Mouse (Mus musculus) forebrain, embryonic 13.5 days (tissue): ENCODE measurements at regions not wholly inside any gene's neighbourhood (a gene's known extent, or its start where the extent isn't known, plus 50 kb on each side); places are given as distances from the start of the nearest gene placed in this dataset.

Source experiments
- ATAC-seq: fragments of 200-750 bp; cut with Nextera tagmentation; 2 replicates; pipeline ENCODE4 v1.8.0; 2017
- H3K27ac ChIP-seq: fragments of 300-500 bp; sonication (generic); 2 replicates; pipeline ENCODE4 v1.5.1; 2015; ENCODE audit warnings: inconsistent platforms, mild to moderate bottlenecking, moderate library complexity
- H3K27me3 ChIP-seq: fragments of 300-500 bp; sonication (generic); 2 replicates; pipeline ENCODE4 v1.6.1; 2015; ENCODE audit warnings: mild to moderate bottlenecking, inconsistent platforms
- H3K36me3 ChIP-seq: fragments of 300-500 bp; sonication (generic); 2 replicates; pipeline ENCODE4 v1.6.1; 2015; ENCODE audit warnings: mild to moderate bottlenecking, inconsistent platforms; ENCODE audit not compliant: poor library complexity, severe bottlenecking
- H3K4me1 ChIP-seq: fragments of 300-500 bp; sonication (generic); 2 replicates; pipeline ENCODE4 v1.6.1; 2015; ENCODE audit warnings: inconsistent platforms
- H3K4me2 ChIP-seq: fragments of 300-500 bp; sonication (generic); 2 replicates; pipeline ENCODE4 v1.6.1; 2015; ENCODE audit warnings: inconsistent platforms, mild to moderate bottlenecking, moderate library complexity
- H3K4me3 ChIP-seq: fragments of 300-500 bp; sonication (generic); 2 replicates; pipeline ENCODE4 v1.5.1; 2015; ENCODE audit warnings: mild to moderate bottlenecking, inconsistent platforms
- H3K9ac ChIP-seq: fragments of 300-500 bp; sonication (generic); 2 replicates; pipeline ENCODE4 v1.6.1; 2015; ENCODE audit warnings: mild to moderate bottlenecking, inconsistent platforms
- H3K9me3 ChIP-seq: fragments of 300-500 bp; sonication (generic); replicated peaks from 2 replicates; pipeline ENCODE4 v1.6.1; 2016; ENCODE audit warnings: inconsistent platforms
- WGBS: fragments of 180-500 bp; shearing (Covaris S2); methylation state at CpG from one replicate; pipeline ENCODE4 v1.1.7; 2015; 5-methylcytosine and 5-hydroxymethylcytosine counted together

DNA sequence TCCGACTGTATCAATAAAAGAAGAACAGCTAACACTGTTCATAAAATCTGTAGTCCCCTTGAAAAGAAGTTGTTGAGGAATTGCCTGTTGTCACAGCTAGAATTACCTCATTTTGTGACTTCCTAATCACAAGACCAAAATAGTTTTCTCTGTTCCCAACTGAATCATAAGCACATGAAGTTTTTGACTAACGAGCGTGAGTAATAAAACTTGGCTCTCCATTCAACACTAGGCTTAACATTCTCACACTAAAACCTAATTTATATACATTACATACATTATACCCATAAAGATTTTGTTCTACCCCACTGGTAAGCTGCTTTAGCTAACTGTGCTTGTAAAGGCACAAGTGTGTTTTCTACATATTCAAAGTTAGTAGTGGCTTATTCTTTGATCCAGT lies 335.7 kb upstream of the St8sia4 start:
- H3K36me3 ChIP-seq, result no peaks in the 10 kb centered on the region
- WGBS, result 56% methylated on average over 3 of the region's 3 CpGs
- no peak overlapping the region for H3K27ac ChIP-seq
- H3K4me1 ChIP-seq, result no peaks in the 10 kb centered on the region
- H3K9me3 ChIP-seq, result no peaks in the 10 kb centered on the region
- H3K9ac ChIP-seq, result no peak overlapping the region
- H3K27me3 ChIP-seq, result no peaks in the 10 kb centered on the region
- H3K4me2 ChIP-seq, result no peak overlapping the region
- ATAC-seq, result no peak
- no peak overlapping the region for H3K4me3 ChIP-seq

DNA sequence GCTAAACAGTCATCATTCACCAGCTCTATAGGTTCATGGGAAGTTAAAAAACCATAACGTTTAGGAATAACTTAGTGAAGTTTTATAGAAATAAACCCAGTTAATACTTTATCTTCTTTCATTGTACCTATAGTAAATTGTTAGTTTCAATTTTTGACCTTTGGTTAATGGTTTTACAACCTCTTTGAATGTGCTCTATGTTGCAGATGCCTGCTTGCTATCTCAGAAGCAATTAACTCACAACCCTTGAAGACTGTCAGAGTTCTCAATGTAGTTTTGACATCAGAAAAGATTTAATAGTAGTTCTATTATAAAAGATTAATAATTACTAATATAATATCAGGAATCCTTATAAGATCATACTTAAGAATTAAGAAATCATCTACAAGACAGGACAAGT lies 294.8 kb upstream of the St8sia4 start:
- no peak overlapping the region for H3K4me2 ChIP-seq
- H3K4me3 ChIP-seq, result no peak overlapping the region
- no peak overlapping the region for H3K9ac ChIP-seq
- no peaks in the 10 kb centered on the region for H3K4me1 ChIP-seq
- H3K36me3 ChIP-seq, result no peaks in the 10 kb centered on the region
- no peak for ATAC-seq
- H3K27me3 ChIP-seq, result no peaks in the 10 kb centered on the region
- WGBS, result 87% methylated on average over 1 of the region's 1 CpGs
- no peaks in the 10 kb centered on the region for H3K9me3 ChIP-seq
- no peak overlapping the region for H3K27ac ChIP-seq
